Mouse (Mus musculus) ovary, adult 18-20 months (tissue): ENCODE data around the gene Eif4a3.

ENCODE experiments used
- DNase-seq: peaks from one replicate; pipeline ENCODE4 v3.0.0; 2022; ENCODE audit warnings: low spot score, mixed read lengths

Gene Eif4a3

DNA sequence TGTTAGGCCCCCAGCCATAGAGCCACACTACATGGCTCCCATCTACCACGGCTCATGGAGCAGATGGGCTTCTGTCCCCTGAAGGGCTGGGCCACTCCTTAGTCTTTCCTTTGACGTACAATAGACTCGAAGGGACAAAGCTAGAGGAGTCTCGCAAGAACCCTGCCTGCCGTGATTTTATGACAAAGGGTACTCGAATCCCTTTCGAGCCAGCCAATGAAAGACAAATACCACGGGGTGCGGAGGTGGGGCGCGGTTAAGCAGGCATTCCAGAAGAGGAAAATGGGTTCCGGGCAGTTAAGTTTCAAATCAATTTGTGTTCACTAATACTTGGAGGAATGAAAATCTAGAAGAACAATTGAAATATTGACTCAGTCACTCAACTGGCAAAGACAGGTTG, 60.4 kb downstream of the Eif4a3 start:
- DNase-seq: no peak
